Comparison of ENCODE assay signal across 8 mouse cellular contexts in the genomic region with DNA sequence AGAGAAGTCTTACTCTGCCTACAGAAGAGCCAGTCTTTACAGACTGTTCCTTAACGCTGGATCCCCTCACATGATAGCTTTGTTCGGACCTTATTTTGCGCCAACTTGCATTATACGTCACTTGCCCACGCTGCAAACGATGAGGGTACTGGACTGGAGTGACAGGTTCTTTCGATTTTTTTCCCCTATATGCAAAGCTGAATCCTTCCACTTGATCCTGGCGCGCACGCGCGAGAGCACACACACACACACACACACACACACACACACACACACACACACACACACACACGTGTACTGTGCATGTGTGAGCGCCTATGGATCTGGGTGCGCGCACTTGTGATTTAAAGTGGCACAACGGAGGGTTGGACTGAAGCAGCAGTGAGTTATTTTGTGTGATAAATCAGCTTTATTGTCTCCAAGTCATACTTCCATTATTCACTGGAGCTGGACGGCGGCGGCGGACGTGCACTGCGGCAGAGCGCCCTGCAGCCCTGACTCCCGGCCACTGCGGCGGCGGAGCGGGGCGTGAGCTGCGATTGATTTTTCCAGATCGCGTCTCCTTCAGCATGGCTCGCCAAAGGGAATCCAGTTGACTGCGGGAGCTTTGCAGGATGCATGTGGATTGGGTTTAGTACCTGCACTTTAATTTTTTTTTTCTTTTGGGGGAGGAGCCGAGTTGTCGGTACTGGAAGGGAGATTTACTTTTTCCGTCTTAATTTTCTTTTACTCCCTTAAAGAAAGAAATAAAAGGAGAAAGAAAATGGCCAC. TPM values are rescaled to one million over a fixed set of nuclear protein-coding genes. Genes with fewer than 3 reads are reported as not detected.
DNase-seq lines count a peak whose midpoint lies in the region; ATAC-seq lines count a peak whose summit lies in the region.

No protein-coding gene starts in this region.

- intact Hi-C loops in gastrocnemius, postnatal 36 days (cut with DNase I), result no loop called here
- intact Hi-C loops in left cerebral cortex, postnatal 4 days (cut with DNase I), result loop anchor here (10.0 kb wide), 2 partner anchors 567 to 687 kb away; no protein-coding TSS in a partner anchor

- peak; percentile 64 for ATAC-seq in inflammation-experienced regulatory T-cells, adult 6 months
- peak; percentile 70 for ATAC-seq in megakaryocyte-erythroid progenitor cell, adult 5-6 weeks (replicated peaks; ENCODE audit: low FRiP score, low TSS enrichment, poor library complexity, severe bottlenecking)

- peak; percentile 25 to 44 for DNase-seq in spleen, adult 18-20 months
- no peak for DNase-seq in spleen, adult 12 weeks (ENCODE audit: low spot score)
- peak; percentile 78 for DNase-seq in embryo, embryonic 9.5 days (ENCODE audit: extremely low spot score)
- DNase-seq in gastrocnemius, postnatal 36 days, result peak; percentile 62 to 72
- peak; percentile 71 for DNase-seq in left cerebral cortex, postnatal 4 days
- DNase-seq in skeletal muscle tissue, adult 2 months (ENCODE audit: low read depth, low spot score), result peak; percentile 57

RNA-seq across cellular contexts. Expression of gene Nfia, which starts 15.1 kb away (rescaled TPM):
- 10 to 100 TPM; 56.2 to 61.5 TPM for total RNA-seq in gastrocnemius, postnatal 36 days (2021)
- polyA plus RNA-seq in inflammation-experienced regulatory T-cells, adult 6 months (2017; shearing (Covaris generic)), result 10 to 100 TPM; 11.0 to 19.2 (median 15.7) TPM
- 10 to 100 TPM; 97.1 to 99.7 TPM for total RNA-seq in left cerebral cortex, postnatal 4 days (2021)
- 136 and 212 TPM in 2 replicates for total RNA-seq in megakaryocyte-erythroid progenitor cell, adult 5-6 weeks (2014; fragmentation: Nextera tagmentation)
- total RNA-seq in megakaryocyte-erythroid progenitor cell, adult 5-6 weeks (2017), result 16.7 and 33.0 TPM in 2 replicates

RNA-seq across cellular contexts. Expression of gene E130114P18Rik, which starts 20.5 kb away (rescaled TPM):
- under 1 TPM in 1 of 2 experiments, not detected in 1; 0.26 TPM for total RNA-seq in gastrocnemius, postnatal 36 days (2021)
- polyA plus RNA-seq in inflammation-experienced regulatory T-cells, adult 6 months (2017; shearing (Covaris generic)), result not detected
- total RNA-seq in left cerebral cortex, postnatal 4 days (2021), result 1 to 10 TPM; 6.6 to 8.2 TPM
- total RNA-seq in megakaryocyte-erythroid progenitor cell, adult 5-6 weeks (2014; fragmentation: Nextera tagmentation), result not detected in 2 replicates
- not detected in 2 replicates for total RNA-seq in megakaryocyte-erythroid progenitor cell, adult 5-6 weeks (2017)

Comparison
In these comparisons a context has a peak if more than half of its experiments do, and no peak if none do; other contexts are left out.
1. RNA of gene E130114P18Rik, which starts 20.5 kb away (total RNA-seq): 6.6 to 8.2 TPM in left cerebral cortex, postnatal 4 days; 0.26 TPM in gastrocnemius, postnatal 36 days and not detected in megakaryocyte-erythroid progenitor cell, adult 5-6 weeks; every median in the first group is over 4 times any median in the second.